Mouse (Mus musculus) cortical plate, adult 2 months (tissue): ENCODE data around the gene Prrg2.

Source experiments
- CTCF ChIP-seq: fragments of 200-500 bp; IDR thresholded peaks from 2 replicates; pipeline ENCODE4 v1.5.1; 2011; ENCODE audit warnings: mild to moderate bottlenecking, control low read depth, low read length; ENCODE audit not compliant: insufficient read depth; ENCODE audit errors: extremely low read depth
- POLR2A ChIP-seq: fragments of 200-500 bp; IDR thresholded peaks from 2 replicates; pipeline ENCODE4 v1.6.1; 2011; ENCODE audit warnings: mild to moderate bottlenecking, low read length, control low read depth; ENCODE audit not compliant: insufficient read depth; ENCODE audit errors: extremely low read depth

- no peak for TF ChIP-seq CTCF
- TF ChIP-seq POLR2A, result no peak
Measured at GRCm38 (mm10) chr7:45069671-45070070, 7.2 kb upstream of the Prrg2 start.
